Mouse (Mus musculus) fat pad, adult 2 months (tissue): ENCODE data around the gene Maip1.

Experiments used
- DNase-seq: peaks from one replicate; pipeline ENCODE4 v3.0.0-alpha.2; 2011; ENCODE audit warnings: low read depth, low spot score; ENCODE audit errors: extremely low read depth

Maip1 gene

DNA sequence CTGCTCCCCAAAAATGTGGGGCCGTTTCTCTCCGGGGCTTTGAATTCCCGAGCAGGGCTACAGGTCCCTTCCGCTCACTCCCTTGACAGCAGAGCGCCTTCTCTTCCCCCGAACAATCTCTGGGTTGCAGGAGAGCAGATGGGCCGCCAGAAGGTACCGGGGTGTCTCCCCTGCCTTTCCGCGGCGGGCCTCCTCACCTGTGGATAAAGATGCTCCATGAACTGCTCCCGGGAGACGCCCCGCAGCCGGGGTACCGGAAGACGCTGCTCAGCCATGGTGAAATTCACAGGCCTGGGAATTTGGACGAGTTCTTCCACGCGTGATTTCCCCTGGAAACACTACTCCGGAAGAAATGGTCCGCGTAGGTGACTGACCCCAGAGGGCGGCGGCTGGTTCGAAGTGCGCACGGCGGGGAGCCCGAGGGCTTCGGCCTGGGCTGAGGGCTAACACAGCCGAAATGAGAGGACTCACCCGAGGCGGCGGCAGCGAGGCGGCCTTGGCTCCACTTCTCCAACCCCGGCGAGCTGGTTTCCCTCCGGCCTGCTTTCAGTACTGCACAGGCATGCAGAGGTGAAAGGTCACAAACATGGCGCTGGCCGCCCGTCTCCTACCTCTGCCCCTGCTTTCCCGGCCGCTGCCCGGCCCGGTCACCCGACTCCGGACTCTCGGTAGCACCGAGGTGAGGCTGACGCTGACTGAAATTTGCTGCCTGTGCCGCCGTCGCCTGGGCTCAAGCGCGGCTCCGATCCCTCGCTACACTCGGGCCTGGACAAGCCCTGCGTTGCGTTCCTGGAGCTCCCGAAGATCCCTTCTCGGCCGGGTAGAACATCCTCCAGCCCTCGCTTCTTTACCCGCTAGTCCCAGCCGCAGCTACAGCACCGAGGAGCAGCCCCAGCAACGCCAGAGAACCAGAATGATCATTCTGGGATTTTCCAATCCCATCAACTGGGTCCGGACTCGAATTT is at the start of gene Maip1, which contains the start of gene Tyw5:
TSS of gene Maip1 (plus strand) at position 142 of the 965 bp plus-strand sequence.
TSS of gene Tyw5 (minus strand) at position 915 of the 965 bp plus-strand sequence.
- DNase-seq: no peak

DNA sequence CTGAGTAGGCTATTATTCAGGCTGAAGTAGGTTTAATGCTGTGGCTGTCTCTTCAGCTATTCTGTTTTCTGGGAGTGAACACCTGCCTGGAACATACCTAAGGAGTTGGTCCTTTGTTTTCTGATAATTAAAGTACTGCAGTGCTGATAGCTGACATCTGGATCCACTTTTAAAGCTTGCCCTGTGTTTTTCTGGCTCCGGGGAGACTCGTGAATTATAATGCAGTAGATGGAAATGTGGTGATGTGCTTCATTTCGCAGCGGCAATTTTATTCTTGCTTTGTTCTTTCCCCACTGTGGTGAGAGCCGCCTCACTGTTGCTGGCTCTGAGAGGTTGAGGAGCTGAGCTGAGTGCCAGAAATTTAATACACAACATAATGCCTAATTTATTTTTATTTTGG is 47.6 kb upstream of the Maip1 start:
- no peak for DNase-seq

- peak; percentile 65 for DNase-seq
Observed at GRCm38 (mm10) chr1:57367446-57367845, 38.7 kb upstream of the Maip1 start.

DNA sequence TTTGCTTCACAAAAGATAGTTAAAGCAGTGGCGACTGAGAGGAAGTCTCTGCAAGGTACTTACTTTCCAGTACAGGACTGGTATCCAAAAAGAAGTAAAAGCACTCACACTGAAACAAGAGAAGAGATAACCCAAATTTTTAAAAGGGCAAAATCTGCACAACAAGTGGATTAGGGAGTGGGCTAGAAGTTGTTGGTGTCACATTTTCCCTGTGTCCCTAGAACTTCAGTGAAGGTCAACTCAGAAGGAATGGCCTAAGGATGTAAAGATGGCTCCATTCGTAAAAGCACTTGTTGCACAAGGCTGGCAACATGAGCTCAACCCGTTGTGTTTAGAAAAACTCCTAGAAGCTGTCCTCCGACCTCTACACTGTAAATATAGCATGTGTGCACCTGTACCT is 37.0 kb upstream of the Maip1 start:
- DNase-seq: no peak

DNA sequence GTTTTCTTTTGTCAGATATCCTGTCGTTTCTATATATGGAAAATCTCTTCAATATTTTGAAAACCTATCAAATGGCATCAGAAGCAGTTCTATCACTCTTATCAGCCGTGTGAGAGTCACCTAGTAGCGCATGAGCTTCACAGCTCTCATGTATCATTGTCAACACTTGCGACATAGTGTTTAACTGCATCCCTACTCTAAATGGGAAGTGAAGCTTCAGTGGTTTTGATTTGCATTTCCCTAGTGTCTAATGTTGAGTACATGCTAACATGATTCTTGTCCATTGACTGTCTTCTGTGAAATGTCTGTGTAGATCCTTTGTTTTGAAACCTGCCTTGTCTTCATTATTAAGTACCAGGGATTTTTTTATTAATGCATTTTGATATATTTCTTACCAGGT is 35.7 kb upstream of the Maip1 start:
- DNase-seq: no peak

- no peak for DNase-seq
Observed at GRCm38 (mm10) chr1:57375276-57375675, 30.9 kb upstream of the Maip1 start.

DNA sequence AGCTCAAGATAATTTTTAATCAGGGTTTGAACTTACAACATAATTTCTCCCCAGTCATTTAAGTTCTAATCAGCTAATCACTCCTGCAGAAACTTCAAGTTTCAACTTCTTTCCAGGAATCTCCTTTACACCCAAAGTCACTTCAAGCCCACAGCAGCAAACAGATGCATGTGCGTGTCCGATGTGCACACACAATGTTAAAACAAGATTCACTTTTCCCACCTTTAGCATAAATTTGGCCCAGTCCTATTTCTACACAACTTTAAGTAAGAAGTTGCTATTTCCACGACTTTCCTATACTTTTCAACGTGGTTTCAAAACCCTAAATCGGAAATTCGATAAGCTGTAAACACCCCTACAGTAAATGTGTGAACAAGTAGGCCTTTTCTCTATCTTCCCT is 29.3 kb upstream of the Maip1 start:
- DNase-seq: no peak

- no peak for DNase-seq
Observed at GRCm38 (mm10) chr1:57377376-57378341, 28.5 kb upstream of the Maip1 start, which contains the start of gene 1700066M21Rik. 1700066M21Rik (plus strand) TSS chr1:57377620.

- no peak for DNase-seq
Observed at GRCm38 (mm10) chr1:57386519-57386918, 19.6 kb upstream of the Maip1 start.

- DNase-seq: no peak
Observed at GRCm38 (mm10) chr1:57387876-57388275, 18.3 kb upstream of the Maip1 start.

DNA sequence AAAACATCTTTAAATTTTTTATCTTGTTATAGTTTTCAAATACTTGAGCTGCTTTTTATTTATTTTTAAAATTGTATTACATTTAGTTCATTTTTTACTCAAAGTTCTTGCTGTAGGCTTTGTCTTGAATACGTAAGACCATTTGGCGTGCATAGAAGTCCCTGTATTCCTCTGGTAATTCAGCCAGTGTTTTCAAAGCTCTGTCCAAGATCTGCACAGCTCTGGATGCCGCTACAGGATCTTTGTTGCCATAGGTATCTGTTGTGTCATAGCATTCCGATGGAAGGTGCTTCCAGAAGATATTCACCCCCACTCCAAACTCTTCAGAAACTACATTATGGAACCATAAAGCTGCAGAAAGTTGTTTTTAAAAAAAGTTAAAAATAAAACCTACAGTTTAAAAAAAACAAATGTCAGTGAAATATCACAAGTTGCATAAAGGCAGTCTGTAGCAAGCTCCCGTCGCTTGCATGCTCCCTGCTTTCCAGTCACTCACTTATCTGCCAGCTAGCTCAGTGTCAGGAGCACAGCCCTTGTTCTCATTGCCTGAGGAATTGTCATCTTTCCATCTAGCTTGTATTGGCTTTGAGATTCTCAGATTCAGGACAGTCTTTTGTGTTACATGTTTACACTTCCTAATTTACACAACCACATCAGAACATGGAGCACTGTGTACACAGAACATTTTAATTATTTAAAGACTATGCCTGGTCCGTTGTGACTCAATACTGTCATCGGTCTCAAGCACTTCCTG is 17.5 kb upstream of the Maip1 start:
- DNase-seq: peak; percentile 75

DNA sequence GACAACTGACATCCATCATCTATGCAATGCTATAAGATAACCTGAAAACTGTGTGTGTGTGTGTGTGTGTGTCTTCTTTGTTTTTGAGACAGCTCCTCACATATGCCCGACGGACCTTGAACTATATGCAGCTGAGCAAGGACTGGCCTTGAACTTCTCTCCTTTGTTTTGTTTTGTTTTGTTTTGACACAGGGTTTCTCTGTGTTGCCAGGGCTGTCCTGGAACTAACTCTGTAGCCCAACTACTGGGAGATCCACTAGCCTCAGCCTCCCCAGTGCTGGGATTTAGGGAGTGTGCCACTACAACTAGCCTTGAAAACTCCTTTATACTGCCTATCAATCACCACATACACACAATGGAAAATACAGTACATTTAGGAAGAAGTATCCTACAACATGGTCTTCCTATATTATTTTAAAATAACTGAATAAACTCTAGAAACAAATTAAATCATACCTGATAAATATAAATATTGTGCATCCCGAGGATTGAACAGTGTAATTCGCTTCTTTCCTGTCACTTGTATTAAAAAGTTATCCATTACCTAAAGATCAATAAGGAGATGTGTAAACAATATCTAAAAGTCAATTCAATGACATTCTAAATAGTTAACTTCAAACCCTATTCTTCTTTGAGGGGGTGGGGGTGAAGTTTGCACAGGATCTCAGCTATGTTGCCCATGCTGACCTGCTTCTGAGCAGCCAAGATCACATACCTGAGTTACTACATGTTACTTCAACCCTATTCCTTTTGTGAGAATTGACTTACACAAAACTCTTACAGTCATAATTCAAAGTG is 14.9 kb upstream of the Maip1 start:
- no peak for DNase-seq

DNA sequence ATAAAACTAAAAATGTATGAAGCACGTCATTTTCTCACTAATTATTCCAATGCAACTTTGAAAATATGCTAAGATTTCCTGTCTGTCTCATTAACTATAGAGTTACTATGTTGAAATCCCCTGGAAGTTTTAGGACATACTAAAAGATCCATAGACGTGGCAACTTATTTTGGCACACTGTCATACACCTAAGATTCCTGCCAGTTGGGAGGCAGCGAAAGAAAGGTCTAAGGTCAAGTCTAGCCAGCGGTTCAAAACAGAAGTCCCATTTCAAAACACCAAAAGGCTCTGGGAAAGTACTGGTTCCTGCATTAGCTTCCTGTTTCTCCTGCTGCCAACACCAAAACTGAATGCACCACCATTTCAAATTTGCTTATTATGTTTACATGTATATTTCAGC is 13.7 kb upstream of the Maip1 start:
- peak; percentile 54 for DNase-seq

GRCm38 (mm10) chr1:57394051-57394450 is 12.1 kb upstream of the Maip1 start:
- DNase-seq: no peak

GRCm38 (mm10) chr1:57400321-57400720 is 5.8 kb upstream of the Maip1 start:
- DNase-seq: no peak

DNA sequence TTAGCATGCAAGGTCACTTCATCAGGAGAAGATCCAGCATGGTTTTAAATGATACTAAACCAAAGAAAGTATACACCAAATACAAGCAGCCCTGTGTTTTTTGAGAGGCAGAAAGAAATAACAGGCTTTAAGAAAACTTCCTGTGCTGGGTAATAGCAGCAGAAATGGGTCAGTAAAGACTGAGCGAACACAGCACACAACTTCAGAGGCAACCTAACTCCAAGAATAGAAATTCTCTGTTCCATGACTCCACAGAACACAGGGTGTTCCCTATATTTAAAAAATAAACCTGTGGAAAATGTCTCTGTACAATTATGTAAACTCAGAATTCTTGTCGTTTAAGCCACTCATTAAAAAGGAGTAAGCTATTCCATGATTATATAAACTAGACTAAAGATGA is 5.3 kb upstream of the Maip1 start:
- DNase-seq: no peak

DNA sequence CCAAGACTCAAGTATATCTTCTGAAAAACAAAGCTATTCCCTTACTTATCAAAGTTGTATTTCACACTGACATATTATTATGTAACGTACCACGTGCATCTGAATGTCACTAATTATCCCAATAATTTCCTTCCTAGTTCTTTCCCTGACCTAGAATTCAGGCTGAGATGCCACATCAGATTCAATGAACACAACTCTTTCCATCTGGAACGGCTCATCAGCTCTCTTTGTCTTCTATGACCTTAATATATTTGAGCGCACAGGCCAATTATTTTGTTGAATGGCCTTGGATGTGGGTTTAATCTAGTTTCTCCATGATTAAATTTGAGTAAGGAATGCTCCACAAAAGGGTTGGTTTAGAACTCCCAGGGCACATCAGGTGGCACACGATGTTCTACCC is 4.0 kb upstream of the Maip1 start:
- no peak for DNase-seq

- DNase-seq: no peak
Observed at GRCm38 (mm10) chr1:57408994-57409393, 2.9 kb downstream of the Maip1 start.

GRCm38 (mm10) chr1:57413397-57413796 is 7.3 kb downstream of the Maip1 start:
- DNase-seq: no peak

DNA sequence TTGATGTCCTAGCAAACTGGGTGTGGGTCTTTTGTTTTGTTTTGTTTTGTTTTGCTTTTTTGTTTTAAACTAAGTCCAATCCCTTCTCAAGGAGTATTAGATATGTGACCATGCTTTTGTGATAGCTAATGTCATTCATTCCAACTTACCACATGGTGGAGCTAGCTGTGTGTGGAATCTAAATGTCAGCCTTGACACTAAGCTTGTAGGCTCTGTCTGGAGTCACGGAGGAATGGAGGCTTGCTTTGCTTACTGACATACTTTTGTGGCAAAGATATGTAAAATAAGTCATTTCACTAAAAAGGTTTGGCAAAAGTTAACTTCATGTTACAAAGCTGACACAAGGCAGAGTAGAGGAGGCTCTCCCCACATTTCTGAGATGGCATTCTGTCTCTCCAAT is 17.6 kb downstream of the Maip1 start:
- no peak for DNase-seq
